Mouse (Mus musculus) hindlimb bud, embryonic 11.5 days (tissue): ENCODE results near the gene Sit1.

Experiments
- DNase-seq: peaks from one replicate; pipeline ENCODE4 v3.0.0-alpha.2; 2012; ENCODE audit warnings: low read depth, low spot score; ENCODE audit errors: extremely low spot score

Gene Sit1

DNA sequence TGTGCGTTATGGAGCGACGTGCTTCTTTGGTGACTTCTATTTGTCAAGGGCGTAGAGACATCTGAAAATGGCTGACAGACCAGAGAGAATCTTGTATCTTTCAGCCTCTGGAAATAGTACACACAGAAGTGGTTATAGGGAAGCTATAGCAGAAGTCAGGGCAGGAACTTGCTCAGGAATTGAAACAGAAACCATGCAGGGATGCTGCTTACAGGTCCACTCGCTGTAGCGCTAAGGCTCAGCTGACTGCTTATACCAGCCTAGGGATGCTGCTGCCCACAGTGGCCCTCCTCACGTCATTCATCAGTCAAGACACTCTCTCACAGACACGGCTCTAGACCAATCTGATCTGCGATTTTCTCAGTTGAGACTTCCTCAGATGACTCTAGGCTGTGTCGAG, 13.2 kb downstream of the Sit1 start:
- DNase-seq = no peak

- no peak for DNase-seq
Observed at GRCm38 (mm10) chr4:43466872-43467271, 16.7 kb downstream of the Sit1 start.

- DNase-seq = no peak
Observed at GRCm38 (mm10) chr4:43465935-43466334, 17.6 kb downstream of the Sit1 start.

DNA sequence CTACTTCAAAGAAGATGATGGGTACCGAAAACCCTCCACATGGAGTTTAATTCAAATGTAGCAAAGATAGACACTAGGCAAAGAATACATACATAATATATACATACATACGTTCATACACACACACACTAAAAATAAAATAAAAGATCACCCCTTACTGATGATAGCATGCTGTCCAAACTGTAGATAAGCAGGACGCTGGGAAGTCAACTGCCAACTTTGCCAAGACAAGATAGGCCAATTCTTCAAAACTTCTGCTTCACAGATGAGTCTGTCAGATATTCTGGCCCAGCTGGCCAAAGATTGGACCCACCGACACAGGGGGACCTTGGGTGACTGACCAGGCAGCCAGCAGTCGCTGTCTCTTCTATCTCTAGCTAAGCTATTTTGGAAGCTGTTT, 20.4 kb downstream of the Sit1 start:
- no peak for DNase-seq

DNA sequence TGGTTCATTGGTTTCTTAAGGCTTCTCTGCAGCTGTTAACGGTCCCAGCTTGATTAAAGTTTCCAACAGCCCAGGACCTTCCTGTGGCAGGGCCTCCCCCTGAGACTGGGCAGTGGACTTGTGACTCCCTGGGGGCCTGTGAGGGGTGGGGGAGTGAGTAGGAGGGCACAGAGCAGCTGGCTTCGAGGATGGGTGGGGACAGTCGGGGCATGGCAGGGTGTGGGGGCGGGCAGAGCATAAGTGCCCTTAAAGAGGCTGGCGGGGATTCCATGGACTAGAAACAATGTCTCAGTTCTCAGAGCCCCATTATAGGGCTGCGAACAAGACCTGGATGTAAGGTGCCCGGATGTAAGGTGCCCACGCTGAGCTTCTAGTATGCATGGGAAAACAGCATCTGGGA, 26.4 kb downstream of the Sit1 start:
- no peak for DNase-seq

GRCm38 (mm10) chr4:43456470-43456869, 27.1 kb downstream of the Sit1 start:
- DNase-seq = no peak

DNA sequence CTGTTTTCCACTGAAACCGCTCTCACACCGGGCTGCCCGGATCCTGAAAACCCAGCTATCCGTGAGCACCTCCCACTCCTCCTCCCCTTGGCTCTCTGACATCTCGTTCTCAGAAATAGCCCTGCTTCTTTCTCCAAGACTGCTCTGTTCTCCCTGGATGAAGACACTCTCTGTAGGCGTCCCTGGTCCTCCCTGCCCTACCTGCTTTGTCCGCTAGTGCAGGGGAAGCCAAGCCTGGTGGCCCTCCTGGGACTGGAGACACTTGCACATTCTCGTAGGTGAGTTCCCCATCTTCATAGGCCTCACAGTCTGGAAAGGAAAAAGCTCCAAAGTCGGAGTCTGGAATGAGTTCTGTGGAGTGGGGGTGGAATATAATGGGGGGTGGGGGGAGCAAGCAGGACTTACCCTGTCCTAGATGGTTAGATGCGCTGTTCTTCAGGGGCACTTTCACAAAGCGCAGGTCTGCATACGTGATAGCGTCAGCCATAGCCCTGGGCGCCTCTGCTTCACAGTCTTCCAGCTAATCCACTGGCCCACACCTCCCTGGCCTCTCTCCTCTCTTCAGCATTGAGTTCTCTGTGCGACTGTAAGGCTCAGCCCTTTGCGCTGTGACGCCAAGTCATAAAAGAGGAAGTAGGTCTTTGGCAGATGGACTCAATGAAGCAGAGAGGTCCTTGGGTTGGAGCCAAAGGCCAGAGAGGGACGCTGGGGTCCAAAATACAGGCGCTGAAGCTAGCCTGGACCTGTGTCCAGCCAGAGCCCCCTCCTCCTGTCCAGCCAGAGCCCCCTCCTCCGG, 29.3 kb downstream of the Sit1 start, which contains the start of gene Cd72:
Cd72 (minus strand) TSS at position 588 of the 796 bp plus-strand sequence.
- DNase-seq = no peak

GRCm38 (mm10) chr4:43453413-43453812, 30.1 kb downstream of the Sit1 start:
- DNase-seq = no peak

DNA sequence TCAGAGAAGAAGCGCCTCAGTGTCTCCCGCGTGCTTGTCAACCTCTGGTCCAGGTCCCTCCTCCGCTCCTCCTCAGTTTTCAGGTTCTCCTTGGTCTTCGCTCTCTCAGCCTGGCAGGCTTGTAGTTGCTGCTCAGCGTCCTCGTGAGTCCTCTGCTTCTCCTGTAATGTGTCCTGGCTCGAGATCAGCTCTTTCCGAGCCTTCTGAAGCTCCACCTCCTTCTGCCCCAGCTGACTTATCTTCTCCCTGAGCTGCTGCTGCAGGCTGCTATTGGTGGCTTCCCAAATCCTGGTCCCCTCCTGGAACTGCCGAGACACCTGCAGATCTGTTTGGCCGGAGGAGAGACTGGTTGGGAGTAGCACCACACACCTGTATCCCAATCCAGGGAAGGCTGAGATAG, 31.2 kb downstream of the Sit1 start:
- no peak for DNase-seq

DNA sequence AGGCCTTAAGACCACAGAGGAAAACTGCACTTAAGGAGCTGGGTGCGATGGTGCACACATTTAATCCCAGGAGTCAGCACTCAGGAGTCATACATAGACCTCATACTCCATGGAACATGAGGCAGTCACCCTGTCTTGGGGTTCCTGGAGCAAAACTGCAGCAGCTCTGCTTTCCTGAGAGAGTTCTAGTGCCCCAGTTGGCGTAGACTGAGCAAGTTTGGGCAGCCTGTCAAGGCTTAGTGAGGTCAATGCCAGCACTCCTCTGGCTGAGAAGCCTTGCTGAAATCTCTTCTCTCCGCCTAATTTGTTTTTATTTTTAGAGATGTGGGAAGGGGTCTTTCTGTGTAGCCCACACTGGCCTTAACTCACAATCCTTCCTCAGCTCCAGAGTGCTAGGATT, 35.0 kb downstream of the Sit1 start:
- no peak for DNase-seq

DNA sequence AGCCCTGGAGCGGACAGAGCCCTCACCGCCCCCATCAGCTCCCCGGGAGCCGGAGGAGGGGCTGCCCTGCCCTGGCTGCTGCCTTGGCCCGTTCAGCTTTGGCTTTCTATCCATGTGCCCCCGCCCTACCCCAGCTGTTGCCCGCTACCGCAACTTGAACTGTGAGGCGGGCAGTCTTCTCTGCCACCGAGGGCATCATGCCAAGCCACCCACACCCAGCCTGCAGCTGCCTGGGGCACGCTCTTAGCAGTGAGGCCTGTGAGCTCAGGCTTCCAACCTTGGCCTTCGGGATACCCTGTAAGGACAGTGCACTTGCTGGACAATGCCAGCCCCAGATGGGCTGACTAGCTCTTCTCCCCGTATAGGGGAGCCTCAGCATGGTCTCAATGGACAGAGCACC, 36.3 kb downstream of the Sit1 start:
- no peak for DNase-seq

GRCm38 (mm10) chr4:43443511-43443910, 40.0 kb downstream of the Sit1 start:
- DNase-seq = no peak

DNA sequence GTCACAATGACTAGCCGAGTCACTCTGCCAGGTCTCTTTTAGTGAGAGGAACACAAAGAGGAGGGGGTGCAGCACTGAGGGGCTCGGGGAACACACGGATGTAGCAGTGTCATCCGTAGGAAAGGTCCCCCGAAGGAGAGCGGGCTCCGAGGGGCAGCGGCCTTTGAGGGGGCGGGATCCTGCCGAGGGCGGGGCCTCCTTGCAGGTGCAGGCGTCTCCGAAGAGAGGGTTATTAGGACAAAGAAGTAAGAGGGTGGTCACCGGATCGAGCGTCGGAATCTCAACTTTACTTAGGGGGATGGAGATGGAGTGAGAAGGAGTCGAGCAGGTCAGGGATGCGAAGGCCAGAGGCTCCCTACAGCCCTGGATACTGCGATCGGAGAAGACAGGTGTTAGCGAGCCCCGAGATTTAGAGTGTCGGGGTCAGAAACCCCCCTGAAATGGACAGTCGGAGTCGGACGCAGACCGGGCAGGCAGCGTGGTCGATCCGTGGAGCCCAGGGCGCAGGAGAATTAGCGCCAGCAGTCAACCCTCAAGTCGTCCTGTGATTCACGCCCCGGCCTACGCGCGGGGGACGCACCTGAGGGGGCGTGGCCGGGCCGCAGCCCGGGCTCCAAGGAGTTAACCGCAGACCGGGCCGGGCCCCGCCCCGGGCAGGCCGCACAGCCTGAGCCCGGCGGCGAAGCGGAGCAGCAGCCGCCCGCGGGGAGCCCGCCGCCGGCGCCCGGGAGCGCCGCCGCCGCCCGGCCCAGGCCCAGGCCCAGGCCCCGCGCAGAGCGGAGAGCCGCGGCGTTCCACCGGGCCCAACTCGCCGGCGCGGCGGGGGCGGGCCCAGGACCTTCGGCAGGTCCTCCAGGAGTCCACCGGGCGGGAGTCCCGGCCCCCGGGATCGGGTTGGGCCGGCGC, 40.8 kb downstream of the Sit1 start:
- no peak for DNase-seq

GRCm38 (mm10) chr4:43442044-43442443, 41.5 kb downstream of the Sit1 start:
- peak; percentile 99 for DNase-seq

- DNase-seq = no peak
Observed at GRCm38 (mm10) chr4:43441639-43442038, 41.9 kb downstream of the Sit1 start, which contains the start of gene Tesk1. Gene Tesk1 (plus strand): TSS chr4:43441939.

DNA sequence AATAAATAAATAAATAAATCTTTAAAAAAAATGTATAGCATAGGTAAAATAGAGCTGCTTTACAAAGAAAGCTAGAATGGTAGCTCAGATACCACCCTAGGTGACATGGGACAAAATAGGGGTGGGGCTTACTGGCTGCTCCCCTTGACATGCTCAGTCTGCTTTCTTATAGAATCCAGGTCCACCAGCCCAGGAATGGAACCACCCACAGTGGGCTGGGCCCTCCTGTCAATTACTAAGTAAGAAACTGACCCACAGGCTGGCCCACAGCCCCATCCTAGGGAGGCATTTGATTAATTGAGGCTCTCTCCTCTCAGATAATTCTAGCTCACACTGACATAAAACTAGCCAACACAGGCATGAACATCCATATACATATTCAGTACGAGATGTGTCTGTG, 50.7 kb downstream of the Sit1 start:
- DNase-seq = no peak
